Mouse (Mus musculus) kidney, embryonic 16.5 days (tissue): ENCODE results near the gene Jsrp1. TPM values are rescaled to one million over a fixed set of nuclear protein-coding genes. Genes with fewer than 3 reads are reported as not detected.
"Not testable (repeated sequence)": the region's sequence is repeated elsewhere in the genome, so short reads cannot be mapped to it uniquely, and the experiment has no call there.

Experiments
- ATAC-seq: fragments of 200-750 bp; cut with Nextera tagmentation; 2 replicates; pipeline ENCODE4 v1.8.0; 2017; ENCODE audit warnings: moderate TSS enrichment; ENCODE audit not compliant: low FRiP score, low TSS enrichment
- H3K27ac ChIP-seq: fragments of 300-500 bp; sonication (generic); 2 replicates; pipeline ENCODE4 v1.5.1; 2014; ENCODE audit warnings: low read length
- H3K27me3 ChIP-seq: fragments of 300-500 bp; sonication (generic); 2 replicates; pipeline ENCODE4 v1.6.1; 2014; ENCODE audit warnings: low read length, control low read depth, mixed read lengths; ENCODE audit not compliant: insufficient read depth
- H3K36me3 ChIP-seq: fragments of 300-500 bp; sonication (generic); 2 replicates; pipeline ENCODE4 v1.6.1; 2014; ENCODE audit warnings: low read length, control low read depth, mixed read lengths; ENCODE audit not compliant: insufficient read depth
- H3K4me1 ChIP-seq: fragments of 300-500 bp; sonication (generic); 2 replicates; pipeline ENCODE4 v1.6.1; 2014; ENCODE audit warnings: low read length, control low read depth, mixed read lengths; ENCODE audit not compliant: insufficient read depth
- H3K4me2 ChIP-seq: fragments of 300-500 bp; sonication (generic); replicated peaks from 2 replicates; pipeline ENCODE4 v1.6.1; 2014; ENCODE audit warnings: low read depth, low read length
- H3K4me3 ChIP-seq: fragments of 300-500 bp; sonication (generic); 2 replicates; pipeline ENCODE4 v1.5.1; 2014; ENCODE audit warnings: mild to moderate bottlenecking, low read length
- H3K9ac ChIP-seq: fragments of 300-500 bp; sonication (generic); replicated peaks from 2 replicates; pipeline ENCODE4 v1.6.1; 2014; ENCODE audit warnings: low read length
- H3K9me3 ChIP-seq: fragments of 300-500 bp; sonication (generic); 2 replicates; pipeline ENCODE4 v1.6.1; 2016; ENCODE audit warnings: low read length, control low read depth
- WGBS: fragments of 180-500 bp; shearing (Covaris S2); extraction: QIAGEN DNeasy Blood & Tissue Kit; methylation state at CpG from one replicate; pipeline ENCODE4 v1.1.7; 2014; 5-methylcytosine and 5-hydroxymethylcytosine counted together
- polyA plus RNA-seq: library from polyadenylated mRNA; unstranded; fragments of >200 nt; fragmentation: Nextera tagmentation; extraction: Ambion mirVana; gene quantifications from 2 replicates; pipeline ENCODE4 v1.2.1, GENCODE M21; 2015

Jsrp1 gene
- polyA plus RNA-seq, 1 experiment from 2014 or later = 4.5 TPM

- WGBS = under 1% methylated on average over 80 of the region's 82 CpGs
- Histone ChIP-seq H3K4me2 (peak within 1 kb of the TSS; percentile 94), H3K27ac (peak within 1 kb of the TSS; percentile 90), H3K4me3 (peak within 1 kb of the TSS; percentile 64), H3K9me3 (no peaks in the 10 kb centered on the region), H3K4me1 (peaks cover 38% of the 10 kb centered on the region), H3K9ac (peak within 1 kb of the TSS; percentile 96), H3K27me3 (no peaks in the 10 kb centered on the region), H3K36me3 (peaks cover 13% of the 10 kb centered on the region)
- ATAC-seq = peak; percentile 97
These were observed 13.1 kb upstream of the Jsrp1 start, which contains the start of gene Oaz1 for GRCm38 (mm10) chr10:80826151-80827062. Gene Oaz1 (plus strand): TSS chr10:80826656.

GRCm38 (mm10) chr10:80824827-80825226, 11.5 kb upstream of the Jsrp1 start:
- H3K9me3 ChIP-seq = no peaks in the 10 kb centered on the region
- H3K36me3 ChIP-seq = peaks cover 7% of the 10 kb centered on the region
- 66% methylated on average over 2 of the region's 2 CpGs for WGBS
- H3K9ac ChIP-seq = no peak overlapping the region
- H3K4me2 ChIP-seq = no peak overlapping the region
- peaks cover 27% of the 10 kb centered on the region for H3K4me1 ChIP-seq
- no peak for ATAC-seq
- H3K4me3 ChIP-seq = no peak overlapping the region
- no peaks in the 10 kb centered on the region for H3K27me3 ChIP-seq
- no peak overlapping the region for H3K27ac ChIP-seq

GRCm38 (mm10) chr10:80823847-80824643, 10.7 kb upstream of the Jsrp1 start:
- 0 out of 2 replicates have a peak overlapping the region, but pooled peaks have one; percentile 7 for H3K9ac ChIP-seq
- peaks cover 19% of the 10 kb centered on the region for H3K4me1 ChIP-seq
- no peak for ATAC-seq
- H3K27me3 ChIP-seq = no peaks in the 10 kb centered on the region
- H3K4me2 ChIP-seq = 0 out of 2 replicates have a peak overlapping the region, but pooled peaks have one; percentile 2
- no peak overlapping the region for H3K4me3 ChIP-seq
- H3K9me3 ChIP-seq = no peaks in the 10 kb centered on the region
- 32% methylated on average over 8 of the region's 8 CpGs for WGBS
- peak overlapping the region; percentile 57 for H3K27ac ChIP-seq
- H3K36me3 ChIP-seq = no peaks in the 10 kb centered on the region

GRCm38 (mm10) chr10:80823316-80823715, 10.0 kb upstream of the Jsrp1 start:
- WGBS = 83% methylated on average over 1 of the region's 1 CpGs
- no peak overlapping the region for H3K4me2 ChIP-seq
- H3K27me3 ChIP-seq = no peaks in the 10 kb centered on the region

GRCm38 (mm10) chr10:80822528-80822927, 9.2 kb upstream of the Jsrp1 start:
- Histone ChIP-seq H3K4me3 (no peak overlapping the region), H3K4me2 (no peak overlapping the region)
- WGBS = 81% methylated on average over 5 of the region's 5 CpGs

More at GRCm38 (mm10) chr10:80823316-80823715, 10.0 kb upstream of the Jsrp1 start:
- H3K9ac ChIP-seq = no peak overlapping the region
- H3K4me1 ChIP-seq = peaks cover 17% of the 10 kb centered on the region
- no peaks in the 10 kb centered on the region for H3K36me3 ChIP-seq
- no peak overlapping the region for H3K4me3 ChIP-seq
- no peaks in the 10 kb centered on the region for H3K9me3 ChIP-seq
- no peak overlapping the region for H3K27ac ChIP-seq
- no peak for ATAC-seq

GRCm38 (mm10) chr10:80821991-80822390, 8.7 kb upstream of the Jsrp1 start:
- no peaks in the 10 kb centered on the region for H3K27me3 ChIP-seq
- H3K4me2 ChIP-seq = no peak overlapping the region
- no peak overlapping the region for H3K4me3 ChIP-seq
- no peaks in the 10 kb centered on the region for H3K9me3 ChIP-seq
- 40% methylated on average over 2 of the region's 2 CpGs for WGBS
- no peak overlapping the region for H3K9ac ChIP-seq
- H3K4me1 ChIP-seq = peaks cover 9% of the 10 kb centered on the region; the same call in 1 of the 2 replicates
- H3K27ac ChIP-seq = no peak overlapping the region
- H3K36me3 ChIP-seq = no peaks in the 10 kb centered on the region
- no peak for ATAC-seq

More at GRCm38 (mm10) chr10:80822528-80822927, 9.2 kb upstream of the Jsrp1 start:
- no peak overlapping the region for H3K9ac ChIP-seq
- ATAC-seq = no peak
- H3K4me1 ChIP-seq = peaks cover 9% of the 10 kb centered on the region; the same call in 1 of the 2 replicates
- no peak overlapping the region for H3K27ac ChIP-seq
- H3K9me3 ChIP-seq = no peaks in the 10 kb centered on the region
- H3K27me3 ChIP-seq = no peaks in the 10 kb centered on the region
- no peaks in the 10 kb centered on the region for H3K36me3 ChIP-seq

GRCm38 (mm10) chr10:80819406-80819805, 6.1 kb upstream of the Jsrp1 start:
- H3K36me3 ChIP-seq = no peaks in the 10 kb centered on the region
- no peak overlapping the region for H3K27ac ChIP-seq
- no peak for ATAC-seq
- H3K4me2 ChIP-seq = no peak overlapping the region
- H3K4me1 ChIP-seq = peaks cover 6% of the 10 kb centered on the region; the same call in 1 of the 2 replicates
- H3K9ac ChIP-seq = no peak overlapping the region
- no peaks in the 10 kb centered on the region for H3K27me3 ChIP-seq
- WGBS = 54% methylated on average over 3 of the region's 3 CpGs
- no peak overlapping the region for H3K4me3 ChIP-seq
- no peaks in the 10 kb centered on the region for H3K9me3 ChIP-seq

GRCm38 (mm10) chr10:80818599-80819281, 5.4 kb upstream of the Jsrp1 start:
- Histone ChIP-seq H3K4me2 (no peak overlapping the region), H3K9ac (no peak overlapping the region), H3K27ac (no peak overlapping the region), H3K4me1 (peaks cover under 1% of the 10 kb centered on the region; the same call in 1 of the 2 replicates), H3K4me3 (no peak overlapping the region), H3K9me3 (no peaks in the 10 kb centered on the region), H3K36me3 (no peaks in the 10 kb centered on the region), H3K27me3 (no peaks in the 10 kb centered on the region)
- ATAC-seq = no peak
- WGBS = 55% methylated on average over 6 of the region's 6 CpGs

GRCm38 (mm10) chr10:80817955-80818354, 4.7 kb upstream of the Jsrp1 start:
- H3K27me3 ChIP-seq, H3K9me3 ChIP-seq, H3K27ac ChIP-seq, H3K9ac ChIP-seq, H3K4me3 ChIP-seq, H3K4me1 ChIP-seq, H3K4me2 ChIP-seq, ATAC-seq, H3K36me3 ChIP-seq: not testable (repeated sequence)
- WGBS = 83% methylated on average over 7 of the region's 7 CpGs
